Mouse (Mus musculus): ENCODE results near the gene Ttc30b. TPM values are rescaled to one million over a fixed set of nuclear protein-coding genes. Genes with fewer than 3 reads are reported as not detected.

Gene Ttc30b
- total and polyA plus RNA-seq, 3 experiments: 0.44 to 3.0 (median 2.7) TPM

DNA sequence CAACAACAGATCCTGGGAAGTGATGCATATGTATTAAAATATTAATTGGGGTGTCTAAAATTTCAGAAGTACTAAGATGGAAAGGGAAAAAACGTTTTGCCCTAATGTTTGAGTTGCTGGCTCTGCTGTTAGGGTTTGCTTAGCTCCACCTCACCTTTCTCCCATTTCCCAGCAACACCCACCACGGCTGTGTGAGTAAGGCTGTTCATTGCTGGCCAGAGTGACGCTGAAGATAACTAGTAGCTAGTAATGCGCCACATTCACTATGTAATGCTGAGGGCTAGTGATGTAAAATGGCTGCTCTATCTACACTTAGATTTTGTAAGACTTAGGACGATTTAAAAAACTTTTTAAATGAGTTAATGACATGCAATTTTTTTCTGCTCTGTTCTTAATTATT lies 42.7 kb downstream of the Ttc30b start:
- H3K36me3 ChIP-seq (replicated peaks): peaks cover 37% of the 10 kb centered on the region
- H3K9me3 ChIP-seq (replicated peaks): peaks cover 6% of the 10 kb centered on the region; the same call in 1 of the 2 replicates
- no peaks in the 10 kb centered on the region for H3K4me1 ChIP-seq (ENCODE audit: insufficient read depth, low read depth, low read length)
- TF ChIP-seq GATA2 (IDR thresholded peaks at IDR 0.05; ENCODE audit: borderline replicate concordance, low read depth, low read length) (no peak), TAL1 (conservative IDR thresholded peaks at IDR 0.05; ENCODE audit: low read depth, low read length) (no peak), CTCF (IDR thresholded peaks at IDR 0.05; ENCODE audit: low read depth, low read length) (no peak), POLR2AphosphoS5 (IDR thresholded peaks at IDR 0.05; ENCODE audit: insufficient replicate concordance, low read depth, low read length) (no peak), GATA1 (IDR thresholded peaks at IDR 0.05; ENCODE audit: borderline replicate concordance, low read length) (no peak)
- H3K4me3 ChIP-seq (ENCODE audit: low read depth, low read length): no peak overlapping the region
- ATAC-seq (ENCODE audit: extremely low read depth, insufficient number of reproducible peaks, low FRiP score, poor library complexity, severe bottlenecking) (no peak), DNase-seq (ENCODE audit: low spot score) (no peak)
- no peaks in the 10 kb centered on the region for H3K27me3 ChIP-seq (ENCODE audit: insufficient read depth, low read length)

DNA sequence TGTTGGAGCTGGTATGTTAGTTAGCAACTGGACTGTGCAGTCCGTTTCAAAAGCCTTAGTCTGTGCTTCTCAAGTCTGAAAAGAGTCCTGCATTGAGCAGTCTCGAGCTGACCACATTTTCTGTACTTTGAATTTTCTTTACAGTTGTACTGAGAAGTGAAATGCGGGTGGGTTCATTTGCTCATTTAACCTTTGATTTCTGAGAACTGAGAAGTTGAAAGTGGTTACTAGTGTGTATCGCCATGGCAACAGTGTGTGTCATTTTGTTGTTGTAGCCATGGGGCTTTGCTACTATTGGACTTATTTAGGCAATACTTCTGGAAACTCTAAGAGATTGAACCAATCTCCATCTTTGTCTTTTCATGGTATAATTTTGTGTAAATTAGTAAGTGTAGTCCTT lies 46.4 kb downstream of the Ttc30b start:
- no peak overlapping the region for H3K4me3 ChIP-seq (ENCODE audit: low read depth, low read length)
- H3K4me1 ChIP-seq (ENCODE audit: insufficient read depth, low read depth, low read length): no peaks in the 10 kb centered on the region
- DNase-seq (ENCODE audit: low spot score): no peak
- no peak for TF ChIP-seq POLR2AphosphoS5 (IDR thresholded peaks at IDR 0.05; ENCODE audit: insufficient replicate concordance, low read depth, low read length)
- 0 out of 2 replicates have a peak, but pooled peaks cover 2% of the 10 kb centered on the region for H3K9me3 ChIP-seq (replicated peaks)
- no peak for ATAC-seq (ENCODE audit: extremely low read depth, insufficient number of reproducible peaks, low FRiP score, poor library complexity, severe bottlenecking)
- H3K36me3 ChIP-seq (replicated peaks): peaks cover 49% of the 10 kb centered on the region
- H3K27me3 ChIP-seq (ENCODE audit: insufficient read depth, low read length): no peaks in the 10 kb centered on the region

Other genes starting within 250 kb of the Ttc30b start
- 104 and 113 TPM in 2 replicates for gene Nfe2l2, start 233.9 kb downstream of the Ttc30b start, total RNA-seq (2014; fragmentation: Nextera tagmentation)
- gene Nfe2l2, start 233.9 kb downstream of the Ttc30b start, total RNA-seq (2017): 96.8 and 99.5 TPM in 2 replicates
- gene Nfe2l2, start 233.9 kb downstream of the Ttc30b start, polyA plus RNA-seq (2012): 9.1 and 12.4 TPM in 2 replicates
- gene Agps, start 106.4 kb downstream of the Ttc30b start, total RNA-seq (2014; fragmentation: Nextera tagmentation): 80.7 and 87.7 TPM in 2 replicates
- 64.7 and 77.9 TPM in 2 replicates for gene Agps, start 106.4 kb downstream of the Ttc30b start, total RNA-seq (2017)
- 10.4 and 11.2 TPM in 2 replicates for gene Agps, start 106.4 kb downstream of the Ttc30b start, polyA plus RNA-seq (2012)
- not detected in 2 replicates for gene Ttc30a2, start 39.6 kb upstream of the Ttc30b start, total RNA-seq (2014; fragmentation: Nextera tagmentation)
- 0.05 and 0.06 TPM in 2 replicates for gene Ttc30a2, start 39.6 kb upstream of the Ttc30b start, total RNA-seq (2017)
- gene Ttc30a2, start 39.6 kb upstream of the Ttc30b start, polyA plus RNA-seq (2012): not detected in 2 replicates
- gene Ttc30a1, start 43.4 kb upstream of the Ttc30b start, total RNA-seq (2014; fragmentation: Nextera tagmentation): not detected in 2 replicates
- 0.12 TPM in 1 of 2 replicates, not detected in the other for gene Ttc30a1, start 43.4 kb upstream of the Ttc30b start, total RNA-seq (2017)
- gene Ttc30a1, start 43.4 kb upstream of the Ttc30b start, polyA plus RNA-seq (2012): not detected in 2 replicates